Mouse (Mus musculus): ENCODE data around the gene Strc. TPM values are rescaled to one million over a fixed set of nuclear protein-coding genes. Genes with fewer than 3 reads are reported as not detected.
"Not testable (repeated sequence)": the region's sequence is repeated elsewhere in the genome, so short reads cannot be mapped to it uniquely, and the experiment has no call there.

Gene Strc
- total RNA-seq (2017), result not detected in 2 replicates

DNA sequence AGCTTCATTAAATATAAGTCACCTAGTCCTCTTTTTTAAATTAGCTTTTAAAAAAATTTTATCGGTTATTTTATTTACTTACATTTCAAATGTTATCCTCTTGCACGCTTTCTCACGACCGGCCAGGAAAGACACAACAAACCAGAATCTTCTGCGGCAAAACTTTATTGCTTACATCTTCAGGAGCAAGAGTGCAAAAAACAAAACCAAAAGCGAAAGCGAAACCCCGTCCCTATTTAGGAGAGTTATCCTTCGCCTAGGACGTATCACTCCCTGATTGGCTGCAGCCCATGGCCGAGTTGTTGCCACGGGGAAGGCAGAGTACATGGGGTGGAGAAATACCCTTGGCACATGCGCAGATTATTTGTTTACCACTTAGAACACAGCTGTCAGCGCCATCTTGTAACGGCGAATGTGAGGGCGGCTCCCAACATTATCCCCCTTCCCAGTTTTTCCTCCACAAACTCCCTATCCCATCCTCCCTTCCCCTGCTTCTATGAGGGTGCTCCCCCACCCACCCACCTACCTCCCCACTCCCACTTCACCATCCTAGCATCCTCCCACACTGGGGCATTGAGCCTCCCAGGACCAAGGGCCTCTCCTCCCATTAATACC is at the start of gene Strc:
Strc (minus strand) TSS at position 208 of the 615 bp plus-strand sequence.
- ATAC-seq (ENCODE audit: extremely low read depth, insufficient number of reproducible peaks, low FRiP score, poor library complexity, severe bottlenecking), result not testable (repeated sequence)

DNA sequence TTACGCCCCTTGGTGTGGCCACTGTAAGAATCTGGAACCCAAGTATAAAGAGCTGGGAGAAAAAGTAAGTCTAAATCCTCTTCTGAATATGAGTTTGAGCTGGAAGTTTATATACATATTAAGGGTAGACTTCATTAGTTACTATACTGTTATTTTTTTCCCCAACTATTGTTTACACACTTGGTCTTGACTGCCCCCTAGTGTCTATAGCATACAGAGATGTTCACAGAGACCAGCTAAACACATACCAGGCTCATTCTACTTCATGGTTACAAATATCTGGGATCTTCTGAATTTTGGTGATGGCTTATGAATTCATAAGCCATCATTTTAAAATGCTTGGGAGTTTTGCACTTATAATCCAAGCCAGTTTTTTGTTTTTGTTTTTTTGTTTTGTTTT is 47.9 kb upstream of the Strc start:
- peak; percentile 70; the same call in 1 of the 2 replicates for ATAC-seq (ENCODE audit: extremely low read depth, insufficient number of reproducible peaks, low FRiP score, poor library complexity, severe bottlenecking)

GRCm38 (mm10) chr2:121425890-121426289 is 38.9 kb upstream of the Strc start:
- no peak for ATAC-seq (ENCODE audit: extremely low read depth, insufficient number of reproducible peaks, low FRiP score, poor library complexity, severe bottlenecking)

DNA sequence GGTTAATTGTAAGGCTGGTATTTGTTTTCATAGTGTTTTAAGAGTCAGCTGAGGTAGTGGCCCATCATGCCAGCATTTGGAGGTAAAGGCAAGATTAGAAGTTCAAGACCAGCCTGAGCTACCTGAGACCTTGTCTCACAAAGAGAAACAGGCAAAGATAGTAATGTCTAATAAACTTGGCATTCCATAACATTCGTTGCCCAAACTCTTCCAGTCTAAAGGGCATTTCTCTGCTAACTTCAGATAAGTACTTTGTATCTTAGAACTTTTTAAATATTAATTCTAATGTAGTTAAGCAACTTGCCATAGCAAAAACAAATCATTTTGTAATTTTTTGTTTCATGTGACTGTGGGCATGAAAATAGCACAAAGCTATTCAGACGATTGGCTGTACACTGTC is 36.2 kb upstream of the Strc start:
- no peak for ATAC-seq (ENCODE audit: extremely low read depth, insufficient number of reproducible peaks, low FRiP score, poor library complexity, severe bottlenecking)

DNA sequence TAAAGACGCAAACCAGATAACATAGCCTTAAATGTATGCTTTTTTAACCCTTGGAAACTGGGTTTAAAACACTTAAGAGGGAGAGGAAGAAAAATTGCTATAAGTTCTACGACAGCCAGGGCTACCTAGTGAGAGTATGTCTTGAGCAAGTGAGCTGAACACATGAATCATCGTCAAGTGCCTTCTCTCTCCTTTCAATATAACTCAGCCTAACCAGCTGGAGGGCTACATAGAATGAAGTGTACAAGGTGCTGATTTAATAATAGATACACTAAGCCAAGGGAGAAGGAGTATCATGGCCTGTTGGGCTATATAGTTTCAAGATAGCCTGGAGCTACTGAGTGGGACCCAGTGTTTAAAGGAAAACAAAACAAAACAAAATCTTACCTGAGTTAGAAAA is 31.5 kb upstream of the Strc start:
- no peak for ATAC-seq (ENCODE audit: extremely low read depth, insufficient number of reproducible peaks, low FRiP score, poor library complexity, severe bottlenecking)

DNA sequence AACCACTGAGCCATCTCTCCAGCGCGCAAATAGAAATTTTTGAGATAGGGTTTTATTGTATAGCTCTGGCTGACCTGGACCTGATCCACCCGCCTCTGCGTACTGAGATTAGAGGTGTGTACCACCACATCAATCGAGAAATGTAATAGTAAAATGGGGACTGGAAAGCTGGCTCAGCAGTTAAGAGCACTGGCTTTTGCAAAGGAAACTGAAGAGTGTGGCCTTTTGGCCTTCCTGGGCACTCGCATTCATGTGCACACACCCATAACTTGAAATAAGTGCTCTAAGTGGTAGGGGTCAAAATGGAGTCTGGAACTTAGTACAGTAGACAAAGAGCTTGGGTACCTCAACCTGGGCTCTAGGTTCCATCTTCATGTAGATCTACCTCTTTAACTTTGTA is 29.4 kb upstream of the Strc start:
- ATAC-seq (ENCODE audit: extremely low read depth, insufficient number of reproducible peaks, low FRiP score, poor library complexity, severe bottlenecking), result no peak

GRCm38 (mm10) chr2:121415591-121415990 is 28.6 kb upstream of the Strc start:
- no peak for ATAC-seq (ENCODE audit: extremely low read depth, insufficient number of reproducible peaks, low FRiP score, poor library complexity, severe bottlenecking)

GRCm38 (mm10) chr2:121415103-121415502 is 28.1 kb upstream of the Strc start:
- no peak for ATAC-seq (ENCODE audit: extremely low read depth, insufficient number of reproducible peaks, low FRiP score, poor library complexity, severe bottlenecking)

DNA sequence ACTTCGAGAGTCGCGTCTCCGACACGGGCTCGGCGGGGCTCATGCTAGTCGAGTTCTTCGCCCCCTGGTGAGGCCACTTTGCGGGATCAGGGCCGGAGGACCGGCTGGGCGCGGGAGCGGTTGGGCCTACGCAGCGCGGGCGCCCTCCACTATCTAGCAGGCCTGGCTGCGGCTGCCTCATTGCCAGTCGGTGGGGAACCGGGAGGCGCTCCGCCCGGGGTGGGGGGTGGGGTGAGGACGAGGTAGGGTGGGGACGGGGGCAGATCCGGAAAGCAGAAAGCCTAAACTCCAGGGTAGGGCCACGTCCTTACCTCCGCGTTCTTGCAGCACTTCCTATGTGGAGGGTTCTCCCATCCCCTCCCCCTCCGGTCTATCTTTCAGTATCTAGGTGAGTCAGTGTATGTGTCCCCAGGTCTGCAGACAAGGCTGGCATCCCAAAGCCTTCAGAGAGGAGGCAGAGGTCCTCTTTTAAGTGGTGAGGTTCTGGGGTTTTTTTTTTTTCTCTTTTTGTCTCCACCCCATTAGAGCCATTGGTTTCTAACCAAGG is 27.2 kb upstream of the Strc start:
- peak; percentile 31; the same call in 1 of the 2 replicates for ATAC-seq (ENCODE audit: extremely low read depth, insufficient number of reproducible peaks, low FRiP score, poor library complexity, severe bottlenecking)

GRCm38 (mm10) chr2:121413387-121414042 is 26.5 kb upstream of the Strc start, which contains the start of the genes Pdia3 and Catsper2:
TSS of gene Pdia3 (plus strand) at chr2:121413775.
TSS of gene Catsper2 (minus strand) at chr2:121413792.
- peak; percentile 89 for ATAC-seq (ENCODE audit: extremely low read depth, insufficient number of reproducible peaks, low FRiP score, poor library complexity, severe bottlenecking)

- ATAC-seq (ENCODE audit: extremely low read depth, insufficient number of reproducible peaks, low FRiP score, poor library complexity, severe bottlenecking), result no peak
Observed at GRCm38 (mm10) chr2:121412843-121413386, 25.9 kb upstream of the Strc start.

DNA sequence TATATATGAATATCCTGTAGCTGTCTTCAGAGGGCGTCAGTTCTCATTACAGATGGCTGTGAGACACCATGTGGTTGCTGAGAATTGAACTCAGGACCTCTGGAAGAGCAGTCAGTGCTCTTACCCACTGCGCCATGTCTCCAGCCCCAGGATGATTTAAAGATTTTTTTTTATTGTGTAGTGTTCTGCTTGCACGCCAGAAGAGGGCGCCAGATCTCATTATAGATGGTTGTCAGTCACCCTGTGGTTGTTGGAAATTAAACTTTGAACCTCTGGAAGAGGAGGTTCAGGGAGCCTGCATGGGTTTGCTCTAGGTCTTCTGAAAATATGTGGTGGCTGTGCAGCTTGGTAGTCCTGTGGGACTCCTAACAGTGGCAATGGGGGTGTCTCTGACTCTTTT is 21.2 kb upstream of the Strc start:
- peak; percentile 83 for ATAC-seq (ENCODE audit: extremely low read depth, insufficient number of reproducible peaks, low FRiP score, poor library complexity, severe bottlenecking)

- ATAC-seq (ENCODE audit: extremely low read depth, insufficient number of reproducible peaks, low FRiP score, poor library complexity, severe bottlenecking), result no peak
Observed at GRCm38 (mm10) chr2:121403296-121403695, 16.3 kb upstream of the Strc start.

DNA sequence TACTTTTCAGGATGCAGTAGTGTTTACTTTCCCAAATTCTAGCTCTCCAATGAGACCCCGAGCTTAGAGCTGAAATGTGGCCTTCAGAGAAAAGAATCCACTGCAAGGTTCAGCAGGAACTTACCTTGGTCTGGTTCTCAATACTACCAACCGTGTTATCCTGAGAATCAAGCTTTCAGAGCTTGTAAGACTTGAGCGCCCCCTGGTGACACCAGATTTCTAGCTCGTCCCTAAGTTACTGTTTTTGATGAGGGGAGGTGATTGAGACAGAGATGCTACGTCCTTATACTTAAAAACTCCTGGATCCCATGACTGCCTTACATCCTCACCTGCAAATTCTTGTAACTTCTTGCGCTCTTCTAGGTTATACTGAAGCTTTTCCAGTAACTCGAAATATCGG is 9.7 kb upstream of the Strc start:
- 0 out of 2 replicates have a peak, but pooled peaks have one; percentile 58 for ATAC-seq (ENCODE audit: extremely low read depth, insufficient number of reproducible peaks, low FRiP score, poor library complexity, severe bottlenecking)

DNA sequence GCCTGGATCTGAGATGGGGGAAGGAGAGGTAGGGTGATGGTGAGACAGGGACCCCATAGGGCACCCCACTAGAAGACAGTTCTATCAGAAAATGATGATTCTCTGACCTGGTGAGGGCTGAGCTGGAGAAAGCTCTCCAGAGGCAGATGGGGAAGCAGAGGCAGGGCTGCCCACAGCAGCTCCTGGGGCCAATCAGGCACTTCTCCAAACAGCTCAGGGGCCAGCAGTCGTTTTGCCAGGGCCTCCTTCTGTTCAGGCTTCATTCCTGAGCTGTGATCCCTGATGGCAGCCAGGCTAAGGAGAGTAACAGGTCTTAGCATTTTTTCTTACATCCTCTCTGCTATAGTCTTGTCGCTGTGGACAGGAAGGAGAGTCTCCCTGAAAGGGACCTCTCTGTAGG is 12.2 kb downstream of the Strc start:
- no peak for ATAC-seq (ENCODE audit: extremely low read depth, insufficient number of reproducible peaks, low FRiP score, poor library complexity, severe bottlenecking)

DNA sequence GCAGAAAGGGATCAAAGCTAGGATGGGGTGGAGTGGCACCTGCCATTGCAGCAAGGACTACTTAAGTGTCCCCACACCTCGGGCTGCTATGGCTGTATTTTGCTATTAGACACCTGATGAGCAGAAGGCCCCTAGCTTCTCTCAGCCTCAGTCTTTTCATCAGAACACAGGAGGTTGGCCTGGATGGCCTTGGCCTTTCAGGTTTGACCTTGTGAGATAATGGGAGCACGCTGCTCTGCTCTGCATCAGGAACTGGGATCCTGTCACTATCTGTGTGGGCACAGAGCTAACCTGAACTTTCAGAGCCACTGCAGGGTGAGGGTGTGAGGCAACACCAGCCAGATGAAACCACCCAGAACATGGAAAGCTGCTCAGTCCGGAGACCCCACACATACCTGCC is 14.7 kb downstream of the Strc start:
- ATAC-seq (ENCODE audit: extremely low read depth, insufficient number of reproducible peaks, low FRiP score, poor library complexity, severe bottlenecking), result no peak

DNA sequence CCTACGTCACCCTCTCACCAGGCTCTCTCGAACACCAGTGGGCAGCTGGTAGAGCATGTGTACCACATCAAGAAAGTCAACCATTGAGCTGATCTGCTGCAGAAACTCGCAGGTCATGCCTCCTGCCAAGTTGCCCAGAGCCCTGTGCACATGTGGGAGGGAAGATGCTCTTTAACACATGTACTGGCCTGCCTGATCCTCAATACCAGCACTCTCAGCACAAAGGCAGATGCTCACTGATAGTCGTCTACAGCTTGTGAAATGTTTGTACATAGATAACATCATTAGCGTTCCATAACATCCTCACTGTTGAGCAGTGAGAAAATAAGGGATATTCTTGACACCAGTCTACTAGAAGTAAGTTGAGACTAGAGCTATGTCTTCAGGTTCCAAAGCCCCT is 16.0 kb downstream of the Strc start:
- no peak for ATAC-seq (ENCODE audit: extremely low read depth, insufficient number of reproducible peaks, low FRiP score, poor library complexity, severe bottlenecking)

DNA sequence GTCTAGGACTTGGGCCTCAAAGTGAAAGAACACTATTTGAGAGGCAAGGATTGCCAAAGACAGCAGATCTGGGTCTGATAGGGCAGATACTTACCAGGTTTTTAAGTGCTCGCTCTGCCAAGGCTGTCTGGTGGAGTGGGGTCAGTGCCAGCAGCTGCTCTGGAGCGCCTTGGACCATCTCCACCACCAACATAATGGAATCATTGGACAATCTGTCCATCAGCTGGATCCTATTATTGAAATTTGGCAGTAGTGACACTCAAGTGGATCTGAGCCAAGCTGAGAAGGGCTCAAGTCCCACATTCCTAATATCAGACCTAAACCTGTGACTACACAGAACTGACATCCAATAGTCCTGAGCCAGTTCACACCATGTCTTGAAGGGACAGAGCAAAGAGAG is 18.1 kb downstream of the Strc start:
- ATAC-seq (ENCODE audit: extremely low read depth, insufficient number of reproducible peaks, low FRiP score, poor library complexity, severe bottlenecking), result no peak

DNA sequence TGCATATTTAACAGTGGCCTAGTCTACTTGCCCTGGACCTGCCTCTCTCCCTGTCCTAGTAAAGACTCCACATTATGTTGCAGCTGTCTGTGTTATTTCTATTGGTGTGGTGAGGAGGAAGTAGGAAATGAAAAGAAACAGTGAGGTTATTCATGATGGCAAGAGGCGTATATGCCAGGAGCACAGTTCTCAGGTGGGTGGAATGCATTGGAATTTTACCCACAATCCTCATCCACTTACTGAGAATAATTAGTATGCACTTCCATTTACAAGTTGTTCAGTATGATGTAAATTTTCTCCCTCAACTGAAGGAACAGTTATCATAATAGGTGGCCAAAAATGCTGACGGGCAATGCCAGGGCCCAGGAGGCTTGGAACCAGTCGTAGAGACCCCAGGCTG is 23.3 kb downstream of the Strc start:
- ATAC-seq (ENCODE audit: extremely low read depth, insufficient number of reproducible peaks, low FRiP score, poor library complexity, severe bottlenecking), result no peak

GRCm38 (mm10) chr2:121359461-121359860 is 27.5 kb downstream of the Strc start:
- no peak for ATAC-seq (ENCODE audit: extremely low read depth, insufficient number of reproducible peaks, low FRiP score, poor library complexity, severe bottlenecking)
